24 mouse cellular contexts compared by ENCODE assay signal in genomic region chr19:45535929-45536328, GRCm38 (mm10). TPM values are rescaled to one million over a fixed set of nuclear protein-coding genes. Genes with fewer than 3 reads are reported as not detected.
DNase-seq lines count a peak whose midpoint lies in the region; ATAC-seq and TF ChIP-seq lines count a peak whose summit lies in the region.
"Had no signal": no experiment of that assay in that cellular context is flagged by ENCODE, and none has a peak within 500 bp of the region (broad histone marks: within the 10 kb centered on the region; RNA-seq: fewer than 3 reads in every experiment).

No protein-coding gene starts in this region.

- H3K9me3 ChIP-seq in intestine, postnatal 0 days (ENCODE audit: control insufficient read depth): no peaks in the 10 kb centered on the region
- no peaks in the 10 kb centered on the region for H3K9me3 ChIP-seq in intestine, embryonic 16.5 days (ENCODE audit: control insufficient read depth, low read length)
- no peaks in the 10 kb centered on the region for H3K9me3 ChIP-seq in hindbrain, embryonic 14.5 days (ENCODE audit: control insufficient read depth, low read length)
- H3K9me3 ChIP-seq in hindbrain, postnatal 0 days (ENCODE audit: low read length): no peaks in the 10 kb centered on the region
- H3K9me3 ChIP-seq: limb, embryonic 12.5 days; lung, embryonic 15.5 days; midbrain, embryonic 12.5 days had no signal

- no peak overlapping the region for H3K9ac ChIP-seq in intestine, postnatal 0 days (ENCODE audit: low read depth, low read length)
- no peak overlapping the region for H3K9ac ChIP-seq in intestine, embryonic 16.5 days (ENCODE audit: low read depth, low read length)
- no peak overlapping the region for H3K9ac ChIP-seq in hindbrain, embryonic 14.5 days
- H3K9ac ChIP-seq in hindbrain, postnatal 0 days (replicated peaks; ENCODE audit: low read length): no peak overlapping the region
- H3K9ac ChIP-seq: limb, embryonic 12.5 days; lung, embryonic 15.5 days; midbrain, embryonic 12.5 days had no signal

- no peaks in the 10 kb centered on the region for H3K4me1 ChIP-seq in intestine, postnatal 0 days (replicated peaks; ENCODE audit: control insufficient read depth, insufficient read depth, low read length)
- H3K4me1 ChIP-seq in intestine, embryonic 16.5 days (ENCODE audit: control insufficient read depth, insufficient read depth, low read length): peaks cover 1% of the 10 kb centered on the region; the same call in 1 of the 2 replicates
- H3K4me1 ChIP-seq in hindbrain, embryonic 14.5 days (replicated peaks; ENCODE audit: control insufficient read depth, insufficient read depth, low read length): peaks cover 14% of the 10 kb centered on the region
- H3K4me1 ChIP-seq in hindbrain, postnatal 0 days (ENCODE audit: insufficient read depth, low read length): peaks cover under 1% of the 10 kb centered on the region; the same call in 1 of the 2 replicates

- no peak for TF ChIP-seq CTCF in intestine, postnatal 0 days (IDR thresholded peaks at IDR 0.05; ENCODE audit: low read depth)
- TF ChIP-seq CTCF in hindbrain, postnatal 0 days (IDR thresholded peaks at IDR 0.05; ENCODE audit: low read depth): no peak

- H3K36me3 ChIP-seq in intestine, postnatal 0 days (ENCODE audit: control insufficient read depth, insufficient read depth): 0 out of 2 replicates have a peak, but pooled peaks cover 3% of the 10 kb centered on the region
- H3K36me3 ChIP-seq in intestine, embryonic 16.5 days (ENCODE audit: control insufficient read depth, insufficient read depth, low read length): no peaks in the 10 kb centered on the region
- peaks cover 4% of the 10 kb centered on the region; the same call in 1 of the 2 replicates for H3K36me3 ChIP-seq in hindbrain, embryonic 14.5 days (replicated peaks; ENCODE audit: control insufficient read depth, insufficient read depth)
- no peaks in the 10 kb centered on the region for H3K36me3 ChIP-seq in hindbrain, postnatal 0 days (ENCODE audit: insufficient read depth, low read length)
- H3K36me3 ChIP-seq: lung, embryonic 15.5 days had no signal

- ATAC-seq in intestine, postnatal 0 days: 0 out of 2 replicates have a peak, but pooled peaks have one; percentile 12
- ATAC-seq in intestine, embryonic 16.5 days: no peak
- peak; percentile 59 for ATAC-seq in hindbrain, embryonic 14.5 days (ENCODE audit: low FRiP score)
- no peak for ATAC-seq in hindbrain, postnatal 0 days
- ATAC-seq: CD4-positive, CD25-positive, alpha-beta regulatory T cell, adult 4 months; inflammation-experienced regulatory T-cells, adult 6 months had no signal

- peaks cover 6% of the 10 kb centered on the region; the same call in 1 of the 2 replicates for H3K27me3 ChIP-seq in intestine, postnatal 0 days (replicated peaks; ENCODE audit: control insufficient read depth, insufficient read depth, low read length)
- peaks cover 4% of the 10 kb centered on the region; the same call in 1 of the 2 replicates for H3K27me3 ChIP-seq in intestine, embryonic 16.5 days (replicated peaks; ENCODE audit: control insufficient read depth, insufficient read depth, low read length)
- H3K27me3 ChIP-seq in hindbrain, embryonic 14.5 days (ENCODE audit: control insufficient read depth, insufficient read depth, low read length): no peaks in the 10 kb centered on the region
- H3K27me3 ChIP-seq in hindbrain, postnatal 0 days (ENCODE audit: insufficient read depth, low read length): no peaks in the 10 kb centered on the region

- DNase-seq in hindbrain, embryonic 14.5 days (ENCODE audit: low spot score): no peak
- peak; percentile 33 for DNase-seq in hindbrain, postnatal 0 days (ENCODE audit: low spot score)
- DNase-seq in retina, embryonic 14.5 days (ENCODE audit: low spot score): peak; percentile 32
- DNase-seq in ovary, postnatal 14 days (ENCODE audit: low spot score): no peak
- DNase-seq in layer of hippocampus, postnatal 25 days (ENCODE audit: extremely low spot score in 1 of 2, low spot score in 1 of 2): no peak
- DNase-seq: cerebellum, adult 2 months; cerebellum, postnatal 14 days; gastrocnemius, postnatal 14 days; heart, adult 18-20 months; heart, postnatal 36 days; kidney, adult 2 months; kidney, postnatal 10 days; right cerebral cortex, adult 18-20 months; spleen, adult 18-20 months; thymus, postnatal 14 days had no signal

- WGBS in intestine, postnatal 0 days: 47% methylated on average over 6 of the region's 6 CpGs
- WGBS in intestine, embryonic 16.5 days: 52% methylated on average over 6 of the region's 6 CpGs
- 50% methylated on average over 6 of the region's 6 CpGs for WGBS in hindbrain, embryonic 14.5 days
- WGBS in hindbrain, postnatal 0 days: 53% methylated on average over 6 of the region's 6 CpGs

- no peak overlapping the region for H3K27ac ChIP-seq in intestine, postnatal 0 days (ENCODE audit: low read depth, low read length)
- H3K27ac ChIP-seq in intestine, embryonic 16.5 days (ENCODE audit: low read length): no peak overlapping the region
- H3K27ac ChIP-seq in hindbrain, embryonic 14.5 days: no peak overlapping the region; the same call in 1 of the 2 replicates
- no peak overlapping the region for H3K27ac ChIP-seq in hindbrain, postnatal 0 days
- H3K27ac ChIP-seq: limb, embryonic 12.5 days; lung, embryonic 15.5 days; midbrain, embryonic 12.5 days had no signal

- H3K4me2 ChIP-seq in intestine, postnatal 0 days (replicated peaks; ENCODE audit: low read depth): no peak overlapping the region
- no peak overlapping the region for H3K4me2 ChIP-seq in intestine, embryonic 16.5 days (ENCODE audit: low read depth, low read length)
- H3K4me2 ChIP-seq in hindbrain, embryonic 14.5 days (replicated peaks): no peak overlapping the region
- H3K4me2 ChIP-seq in hindbrain, postnatal 0 days (ENCODE audit: low read depth, low read length): no peak overlapping the region
- H3K4me2 ChIP-seq: heart, embryonic 11.5 days; limb, embryonic 12.5 days; lung, embryonic 15.5 days; midbrain, embryonic 12.5 days had no signal

- H3K4me3 ChIP-seq in intestine, postnatal 0 days (ENCODE audit: low read depth, low read length): no peak overlapping the region
- H3K4me3 ChIP-seq in intestine, embryonic 16.5 days (ENCODE audit: low read length): no peak overlapping the region
- no peak overlapping the region for H3K4me3 ChIP-seq in hindbrain, embryonic 14.5 days (replicated peaks; ENCODE audit: low read length)
- H3K4me3 ChIP-seq in hindbrain, postnatal 0 days (ENCODE audit: low read length): no peak overlapping the region
- H3K4me3 ChIP-seq: erythroblast, embryonic 14.5 days; limb, embryonic 12.5 days; lung, embryonic 15.5 days; midbrain, embryonic 12.5 days had no signal

RNA-seq across cellular contexts. Expression of gene Poll, which starts 24.4 kb away (rescaled TPM):
- 5.8 and 6.0 TPM in 2 replicates for polyA plus RNA-seq in intestine, postnatal 0 days (2015; fragmentation: Nextera tagmentation; extraction: Ambion mirVana)
- polyA plus RNA-seq in intestine, embryonic 16.5 days (2015; fragmentation: Nextera tagmentation; extraction: Ambion mirVana): 14.5 and 14.7 TPM in 2 replicates
- polyA plus RNA-seq in hindbrain, embryonic 14.5 days (2014; fragmentation: Nextera tagmentation; extraction: Ambion mirVana): 9.7 and 12.3 TPM in 2 replicates
- total RNA-seq in hindbrain, postnatal 0 days (2014; rRNA removed): 17.0 and 17.3 TPM in 2 replicates
- 11.0 and 11.1 TPM in 2 replicates for polyA plus RNA-seq in hindbrain, postnatal 0 days (2015; fragmentation: Nextera tagmentation; extraction: Ambion mirVana)
- 1 to 10 TPM; 8.3 to 9.4 TPM for total RNA-seq in layer of hippocampus, postnatal 25 days (2021)

RNA-seq across cellular contexts. Expression of gene Gm17018, which starts 24.5 kb away (rescaled TPM):
- 24.7 and 27.1 TPM in 2 replicates for polyA plus RNA-seq in intestine, postnatal 0 days (2015; fragmentation: Nextera tagmentation; extraction: Ambion mirVana)
- polyA plus RNA-seq in intestine, embryonic 16.5 days (2015; fragmentation: Nextera tagmentation; extraction: Ambion mirVana): 30.4 and 34.6 TPM in 2 replicates
- 75.5 and 87.4 TPM in 2 replicates for polyA plus RNA-seq in hindbrain, embryonic 14.5 days (2014; fragmentation: Nextera tagmentation; extraction: Ambion mirVana)
- total RNA-seq in hindbrain, postnatal 0 days (2014; rRNA removed): 20.9 and 23.0 TPM in 2 replicates
- 86.4 and 90.7 TPM in 2 replicates for polyA plus RNA-seq in hindbrain, postnatal 0 days (2015; fragmentation: Nextera tagmentation; extraction: Ambion mirVana)
- 10 to 100 TPM; 58.9 to 62.1 TPM for total RNA-seq in layer of hippocampus, postnatal 25 days (2021)

Comparison
In these comparisons a context has a peak if more than half of its experiments do, and no peak if none do; other contexts are left out.
1. ATAC-seq: peak in intestine, postnatal 0 days (single experiment) and hindbrain, embryonic 14.5 days (single experiment); none in intestine, embryonic 16.5 days (single experiment) and hindbrain, postnatal 0 days (single experiment).
2. DNase-seq: peak in hindbrain, postnatal 0 days (single experiment) and retina, embryonic 14.5 days (single experiment); none in hindbrain, embryonic 14.5 days (single experiment), ovary, postnatal 14 days (single experiment) and layer of hippocampus, postnatal 25 days (0 of 2).